Mouse (Mus musculus): ENCODE results near the gene Poc1b. TPM values are rescaled to one million over a fixed set of nuclear protein-coding genes. Genes with fewer than 3 reads are reported as not detected.

Poc1b gene
- 1 to 10 TPM; 3.5 to 4.0 TPM for total RNA-seq (2021)
- long read RNA-seq, experiment 1 = 0 reads
- long read RNA-seq, experiment 2, partial matches to known transcripts = 0 of 2 reads
- long read RNA-seq, experiment 2, other reads (novel, unspliced or antisense) = 1 of 2 reads

DNA sequence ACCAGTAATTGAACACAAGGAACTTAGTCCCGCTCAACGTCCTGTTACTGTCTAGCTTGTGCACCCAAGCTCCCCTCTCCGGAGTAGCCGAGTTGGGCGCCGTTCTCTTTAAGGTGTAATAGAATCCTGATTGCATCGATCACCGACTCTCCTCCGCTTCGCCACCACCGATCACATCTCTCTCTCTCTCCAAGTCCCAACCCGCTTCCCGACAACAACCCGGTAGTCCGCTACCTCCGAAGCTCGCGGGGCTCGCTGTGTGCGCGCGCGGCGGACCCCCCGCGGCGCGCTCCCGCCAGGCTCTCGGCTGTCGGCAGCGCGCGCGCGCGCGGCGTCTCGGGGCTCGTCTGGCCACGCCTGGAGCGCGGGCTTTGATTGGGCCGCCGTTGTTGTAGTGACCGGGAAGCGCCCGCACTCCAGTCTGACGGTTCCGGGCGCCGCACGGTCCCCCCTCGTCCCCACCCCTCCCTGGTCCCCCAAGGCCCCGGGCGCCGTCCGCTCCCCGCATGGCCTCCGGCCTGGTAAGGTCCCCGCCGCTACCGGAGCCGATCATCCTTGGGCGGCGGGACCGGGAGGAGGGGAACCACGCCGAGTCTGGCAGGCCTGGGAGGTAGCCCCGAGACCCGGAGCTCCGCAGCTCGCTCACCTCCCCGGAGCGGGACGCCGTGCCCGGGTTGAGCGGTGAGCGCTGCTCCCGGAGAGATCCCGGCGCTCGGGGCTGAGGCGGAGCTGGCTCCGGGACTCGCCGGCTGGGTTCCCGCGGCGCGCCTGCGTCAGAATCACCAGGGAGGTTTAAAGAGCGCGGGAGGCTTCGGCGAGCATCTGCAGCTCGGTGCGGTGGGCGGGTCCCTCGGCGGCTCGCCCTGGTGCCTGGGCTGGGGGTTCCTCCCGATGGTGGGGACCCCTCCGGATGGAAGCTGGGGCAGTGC is at the start of gene Poc1b:
Poc1b (plus strand) TSS at position 334 of the 929 bp plus-strand sequence.
- DNase-seq = peak; percentile 85

DNA sequence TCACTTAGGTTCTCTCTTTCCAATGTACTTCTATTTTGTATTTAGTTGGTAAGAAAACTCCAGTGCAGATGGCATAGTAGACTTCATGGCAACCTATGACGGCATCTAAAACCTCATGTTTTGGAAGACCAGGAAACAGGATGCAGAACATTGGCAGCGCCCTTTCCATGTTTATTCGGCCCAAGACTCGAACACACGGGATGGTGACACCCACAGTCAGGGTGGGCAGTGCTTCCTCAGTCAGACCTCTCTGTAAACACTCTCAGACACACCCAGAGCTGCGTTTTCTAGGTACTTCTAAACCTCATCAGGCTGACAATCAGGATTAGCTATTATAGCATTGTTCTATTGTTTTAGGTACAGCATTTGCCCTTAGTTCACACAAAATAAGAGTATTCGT is 46.2 kb upstream of the Poc1b start:
- no peak for DNase-seq

DNA sequence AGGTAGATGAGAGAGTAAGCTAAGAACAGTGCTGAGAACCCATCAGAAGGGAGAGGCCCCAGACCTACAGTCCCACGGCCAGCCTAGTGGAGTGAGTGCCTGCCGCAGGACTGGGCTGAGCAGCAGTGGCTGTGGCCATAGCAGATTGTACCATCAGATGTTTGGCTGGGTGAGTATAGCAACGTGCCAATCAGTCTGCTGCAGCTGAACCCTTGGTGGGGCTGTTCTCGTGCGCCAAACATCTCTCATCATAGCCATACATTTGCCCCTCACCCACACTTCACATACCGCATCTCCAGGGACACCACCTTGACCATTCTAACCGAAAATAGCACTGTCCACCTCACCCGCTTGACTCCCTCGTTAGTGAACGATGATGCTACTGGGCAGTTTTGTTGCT is 45.4 kb upstream of the Poc1b start:
- DNase-seq = no peak

DNA sequence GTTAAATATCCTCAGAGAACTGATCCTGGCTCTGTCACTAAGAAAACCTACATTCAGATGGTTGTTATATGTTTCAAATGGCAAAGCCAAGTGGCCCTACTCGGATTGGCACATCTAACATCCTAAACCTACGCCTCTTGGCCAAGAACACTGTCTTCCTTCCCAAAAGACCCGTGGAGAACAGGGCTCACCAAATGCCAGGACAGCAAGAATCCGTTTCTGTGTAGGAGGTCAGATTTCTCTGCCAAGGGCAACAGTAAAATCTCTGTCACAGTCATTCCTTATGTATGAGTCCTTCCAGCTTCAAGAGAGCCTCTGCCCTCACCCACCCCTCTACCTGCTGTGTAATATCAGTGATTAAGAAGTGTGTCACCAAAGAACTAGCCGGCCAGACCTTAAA is 44.3 kb upstream of the Poc1b start:
- no peak for DNase-seq

DNA sequence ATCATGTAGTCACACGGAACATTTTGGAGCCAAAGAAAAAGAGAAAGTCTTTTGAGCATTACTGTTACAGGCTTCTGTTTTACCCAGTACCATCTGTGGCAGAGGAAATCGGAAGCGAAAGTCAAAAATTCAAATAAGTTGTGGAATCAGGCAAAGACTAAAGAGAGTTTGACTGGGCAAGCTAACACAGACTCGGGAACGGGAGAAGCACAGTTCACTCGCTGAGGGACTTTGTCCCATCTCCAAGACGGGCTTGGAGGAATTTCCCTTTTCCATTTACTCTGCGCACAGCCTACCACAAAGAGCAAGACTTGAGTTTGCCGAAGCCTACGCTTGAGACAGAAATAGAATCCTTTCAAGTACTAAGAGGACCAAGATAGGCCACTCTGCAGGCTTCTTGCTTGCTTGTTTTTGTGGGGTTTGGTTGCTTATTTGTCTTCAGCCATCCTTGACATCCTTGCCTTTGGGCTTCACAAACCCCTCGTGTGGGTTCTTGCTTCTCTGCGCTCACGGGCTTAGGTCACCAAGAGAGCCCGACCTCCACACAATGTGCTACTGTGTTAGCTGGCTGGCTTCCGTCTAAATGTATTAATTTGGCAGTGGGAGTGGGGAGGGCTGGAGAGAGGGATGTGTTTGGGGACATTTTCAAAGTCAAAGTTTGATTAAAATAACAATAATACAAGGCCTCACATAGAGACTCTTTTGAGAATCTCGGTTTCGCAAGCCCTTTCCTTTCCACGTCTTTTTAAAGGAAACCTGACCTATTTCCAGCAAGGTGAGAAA is 30.5 kb upstream of the Poc1b start:
- no peak for DNase-seq

DNA sequence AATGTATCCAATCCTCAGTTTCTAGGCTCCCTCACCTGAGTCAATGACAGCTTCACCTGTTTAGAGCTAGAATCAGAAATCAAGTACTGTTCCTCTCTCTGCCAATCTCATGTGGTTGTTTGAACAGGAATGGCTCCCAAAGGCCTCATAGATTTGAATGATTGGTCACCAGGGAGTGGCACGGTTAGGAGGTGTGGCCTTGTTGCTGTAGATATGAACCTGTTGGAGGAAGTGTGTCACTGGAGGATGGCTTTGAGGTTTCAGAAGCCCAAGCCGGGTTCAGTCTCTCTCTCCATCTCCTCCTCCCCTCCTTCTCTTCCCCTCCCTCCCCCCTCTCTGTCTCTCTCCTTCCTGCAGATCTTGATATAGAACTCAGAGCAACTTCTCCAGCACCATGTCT is 28.2 kb upstream of the Poc1b start:
- DNase-seq = no peak

DNA sequence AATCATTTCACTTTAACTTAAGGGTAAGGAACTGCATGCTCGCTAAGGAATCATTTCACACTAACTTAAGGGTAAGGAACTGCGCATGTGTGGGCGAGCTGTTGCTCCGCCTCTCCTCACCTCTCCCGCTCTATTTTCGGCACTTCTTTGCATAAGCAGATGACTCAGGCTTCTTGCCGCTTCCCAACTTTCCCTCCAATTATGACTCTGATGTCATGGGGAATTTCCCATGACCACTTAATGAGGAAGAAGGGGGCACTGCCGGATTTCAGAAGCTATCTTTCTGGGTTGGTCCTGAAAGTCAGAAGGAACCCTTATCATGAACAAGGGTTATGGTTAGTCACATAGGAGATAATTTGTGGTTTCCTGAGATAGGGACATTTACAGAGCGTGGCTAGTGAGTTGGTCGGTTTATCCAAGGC is 25.3 kb upstream of the Poc1b start:
- no peak for DNase-seq

DNA sequence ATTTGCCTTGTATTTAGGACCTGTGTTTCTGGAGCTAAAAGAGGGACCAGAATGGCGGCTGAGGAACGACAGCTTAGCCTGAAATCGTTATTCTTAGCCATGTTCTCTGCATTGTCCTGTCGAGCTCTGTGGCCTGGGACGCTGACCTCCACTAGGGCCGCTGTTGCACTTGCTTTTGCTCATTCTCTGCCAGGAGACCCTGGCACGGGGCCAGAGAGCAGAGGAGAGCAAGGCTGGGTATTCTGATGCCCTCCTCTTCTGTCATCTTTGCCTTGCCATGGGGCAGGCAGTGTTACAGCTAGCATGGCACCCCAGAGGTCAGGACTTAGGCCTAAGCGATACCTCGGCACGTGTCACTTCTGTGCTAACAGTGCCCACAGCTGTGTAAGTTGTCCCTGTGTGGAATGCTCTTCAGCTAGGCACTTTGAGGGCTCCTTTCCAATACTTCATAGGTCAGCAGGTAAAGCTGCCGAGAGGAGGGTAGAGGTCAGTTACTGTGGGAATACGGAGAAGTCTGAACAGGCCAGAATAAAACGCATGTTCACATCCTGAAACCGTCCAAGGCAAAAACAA is 23.3 kb upstream of the Poc1b start:
- DNase-seq = no peak

DNA sequence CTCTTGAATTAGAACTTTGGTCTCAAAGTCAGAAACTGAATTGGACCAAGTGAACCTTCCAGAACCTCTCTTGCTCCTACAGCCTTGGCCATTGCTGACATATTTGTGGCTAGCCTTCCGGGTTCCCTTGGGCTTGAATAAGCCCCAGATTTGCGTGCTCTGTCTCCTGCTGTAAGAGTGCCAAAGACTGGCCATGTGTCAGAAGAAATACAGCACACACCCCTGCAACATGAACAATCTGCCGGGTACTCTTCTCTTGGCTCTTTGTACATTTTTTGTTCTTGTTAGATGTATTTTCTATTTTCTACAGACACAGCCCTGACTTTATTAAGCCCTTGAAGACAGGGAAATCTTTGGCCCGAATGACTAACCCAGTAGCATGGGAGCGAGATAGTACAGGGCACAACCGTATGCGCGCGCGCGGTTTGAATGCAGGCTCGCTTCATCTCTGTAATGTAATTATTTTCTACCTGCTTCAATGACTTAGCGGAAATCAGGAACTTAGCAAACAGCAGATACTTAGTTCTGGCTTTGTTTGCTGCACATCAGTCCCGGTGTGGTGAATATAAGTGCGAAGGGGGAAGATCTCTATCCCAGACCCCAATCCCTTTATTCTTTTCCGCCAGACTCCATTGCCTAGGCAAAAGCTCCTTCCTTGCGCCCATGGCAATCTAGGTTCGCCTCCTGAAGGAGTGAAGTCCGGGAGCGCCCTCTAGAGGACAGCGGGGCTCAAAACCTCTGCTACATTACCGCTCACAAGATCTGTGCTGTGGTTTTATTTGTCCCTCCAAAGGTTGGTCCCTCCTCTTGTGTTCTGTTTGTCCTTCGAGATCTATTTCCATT is 22.2 kb upstream of the Poc1b start:
- peak; percentile 63 for DNase-seq

DNA sequence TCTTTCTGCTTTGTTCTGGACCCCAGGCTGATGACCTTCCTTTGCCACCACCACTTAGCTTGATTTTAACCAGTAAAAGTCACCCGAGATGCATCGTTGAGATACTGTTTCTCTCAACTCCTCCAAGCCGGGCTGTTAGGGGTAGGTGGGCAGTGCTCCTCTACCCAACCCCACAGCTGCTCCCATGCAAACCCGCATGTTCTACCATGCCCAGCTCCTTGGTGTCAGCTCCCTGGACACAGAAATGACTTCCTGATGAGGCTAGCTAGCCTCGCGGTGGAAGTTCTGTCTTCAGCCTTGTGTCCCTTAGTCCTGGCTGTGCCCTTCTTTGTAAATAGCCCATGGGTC is 21.6 kb upstream of the Poc1b start:
- no peak for DNase-seq

DNA sequence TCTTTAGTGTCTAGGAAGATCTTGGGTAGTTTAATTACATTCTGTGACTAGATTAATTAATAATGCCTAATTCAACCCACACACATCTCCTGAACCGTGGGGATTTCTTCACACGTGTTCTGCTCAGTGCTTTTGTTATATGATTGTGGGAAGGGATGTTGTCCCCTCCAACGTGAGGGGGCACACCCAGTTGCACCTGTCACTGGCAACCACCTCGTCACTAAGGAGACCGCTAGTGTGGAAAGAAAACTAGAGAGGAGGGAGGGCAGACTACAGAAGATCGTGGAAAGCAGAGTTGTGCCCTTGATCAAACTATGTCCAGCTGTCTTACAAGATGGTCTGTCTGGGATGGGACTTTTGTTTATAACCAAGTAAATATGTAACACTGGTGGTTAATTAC is 20.8 kb upstream of the Poc1b start:
- DNase-seq = no peak

DNA sequence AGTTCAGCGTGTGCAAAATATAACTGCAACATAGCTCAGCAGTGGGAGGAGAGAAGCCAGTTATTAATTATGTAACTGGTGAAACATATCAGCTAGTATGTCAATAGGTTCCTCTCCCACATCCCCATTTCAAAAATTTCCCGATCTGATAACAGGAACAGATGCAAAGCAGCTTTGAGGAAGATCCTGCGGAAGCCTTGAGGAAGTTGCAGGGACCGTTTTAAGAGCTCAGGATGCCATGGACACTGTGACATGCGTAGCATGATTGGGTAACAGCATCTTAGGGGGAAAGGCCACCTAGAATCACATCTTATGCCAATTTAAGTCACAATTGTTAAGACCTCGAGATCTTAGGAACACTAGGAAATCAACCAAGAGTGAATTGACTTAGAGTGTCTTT is 16.9 kb upstream of the Poc1b start:
- no peak for DNase-seq

DNA sequence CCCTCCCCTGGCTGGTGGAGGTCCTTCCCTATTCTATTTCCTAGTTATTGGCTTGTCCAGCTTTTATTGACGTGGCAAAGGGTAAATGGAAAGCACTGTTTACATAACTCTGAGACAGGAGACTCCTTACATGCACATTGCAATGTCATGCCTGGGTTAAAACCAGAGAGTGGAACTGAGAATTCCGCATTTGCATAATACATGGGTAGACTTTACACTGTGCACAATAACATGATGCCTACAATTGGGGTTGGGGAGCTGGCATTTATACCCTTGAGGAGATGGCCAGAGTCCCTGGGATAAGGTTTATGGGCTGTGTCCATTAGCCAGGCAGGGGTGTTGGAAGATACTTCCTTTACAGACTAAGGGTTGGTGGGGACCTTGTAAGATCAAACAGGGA is 13.5 kb upstream of the Poc1b start:
- no peak for DNase-seq

DNA sequence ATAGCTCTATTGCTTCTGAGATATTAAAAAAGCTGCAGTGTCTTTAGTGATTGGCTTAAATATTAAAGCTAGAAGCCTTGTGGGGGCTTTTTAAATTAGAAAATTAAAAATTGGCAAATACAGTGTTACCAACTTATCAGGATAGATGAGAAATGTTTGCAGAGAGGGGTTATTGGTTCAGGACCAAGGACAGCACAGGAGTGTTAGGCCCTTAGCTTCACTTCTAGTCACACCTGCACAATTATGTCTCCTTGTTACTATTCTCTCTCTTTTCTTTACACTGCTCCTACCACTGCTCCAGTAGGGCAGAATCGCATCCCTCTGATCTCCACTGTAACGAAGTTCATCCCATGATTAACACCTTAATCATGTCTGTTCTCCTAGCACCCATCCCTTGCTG is 11.7 kb upstream of the Poc1b start:
- no peak for DNase-seq

DNA sequence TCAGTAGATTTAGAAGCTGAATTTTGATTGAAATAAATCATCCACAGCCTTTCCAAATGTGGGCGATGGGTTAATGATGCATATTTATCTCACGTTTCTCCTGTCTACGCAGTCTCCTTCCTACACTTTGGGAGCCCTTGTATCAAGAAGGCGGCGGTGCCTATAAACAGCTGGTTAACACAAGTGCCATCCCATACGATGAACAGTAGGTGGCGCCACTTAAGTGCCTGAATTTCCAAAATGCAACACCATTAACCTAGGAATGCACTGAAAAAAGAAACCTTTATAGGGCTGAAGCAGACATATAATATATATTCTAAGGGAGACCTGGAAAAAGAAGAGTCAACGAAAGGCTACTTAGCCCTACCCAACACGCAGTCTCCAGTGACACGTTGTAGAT is 9.5 kb upstream of the Poc1b start:
- DNase-seq = no peak

DNA sequence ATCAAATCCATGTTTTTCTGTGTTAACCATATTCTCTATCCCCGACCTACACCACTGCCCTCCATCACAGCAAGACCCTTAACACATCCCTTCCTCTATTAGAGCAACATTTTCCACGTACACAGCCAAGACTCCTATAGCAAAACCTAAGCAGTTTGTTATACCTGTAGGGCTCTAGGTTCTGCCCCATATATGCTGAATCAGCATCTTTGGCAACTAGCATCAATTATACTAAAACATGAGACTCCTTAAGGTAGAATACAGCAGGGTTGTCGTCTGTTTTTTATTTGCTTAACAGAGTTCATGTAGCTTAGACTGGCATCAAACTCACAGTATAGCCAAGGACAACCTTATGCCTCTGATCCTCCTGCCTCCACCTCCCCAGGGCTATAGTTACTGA is 1.3 kb upstream of the Poc1b start:
- DNase-seq = no peak

DNA sequence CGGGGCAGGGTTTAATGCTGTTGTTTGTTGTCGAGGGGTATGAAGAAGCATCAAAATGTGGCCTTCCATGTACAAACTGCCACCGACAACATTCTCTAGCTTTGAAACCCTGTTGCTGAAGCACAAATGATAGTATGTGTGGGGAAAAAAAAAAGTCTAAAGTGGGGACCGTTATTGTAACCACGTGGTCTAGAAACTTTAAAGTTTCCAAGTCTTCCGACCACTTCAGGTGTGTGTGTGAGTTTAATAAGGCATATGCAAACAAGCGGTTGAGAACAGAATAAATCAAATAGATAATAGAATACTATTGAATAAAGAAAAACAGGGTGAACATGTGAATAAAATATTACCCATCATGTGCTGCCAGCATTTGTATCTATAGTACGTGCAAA is 529 bp upstream of the Poc1b start:
- DNase-seq = no peak

DNA sequence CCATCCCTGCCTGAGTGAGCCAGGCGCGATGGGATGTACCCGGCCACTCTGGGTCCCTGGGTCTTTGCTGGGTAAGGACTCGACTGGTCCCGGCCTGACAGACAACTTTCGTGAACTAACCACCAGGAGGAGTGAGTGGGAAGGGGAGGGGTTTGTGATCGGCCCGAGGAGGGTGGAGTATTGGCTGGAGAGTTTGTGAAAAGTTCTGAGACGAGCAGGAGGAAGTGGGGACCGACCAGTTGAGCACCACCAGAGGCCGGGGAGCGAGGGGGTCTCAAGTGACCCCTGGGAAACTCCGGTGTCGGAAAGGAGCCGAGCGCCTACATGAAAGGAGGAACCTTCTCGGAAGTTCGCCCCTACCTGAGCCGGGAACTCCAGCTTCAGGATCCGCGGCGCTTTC is 1.1 kb downstream of the Poc1b start, which contains the start of gene Galnt4:
Galnt4 (plus strand) TSS at position 196 of the 400 bp plus-strand sequence.
- DNase-seq = peak; percentile 81

DNA sequence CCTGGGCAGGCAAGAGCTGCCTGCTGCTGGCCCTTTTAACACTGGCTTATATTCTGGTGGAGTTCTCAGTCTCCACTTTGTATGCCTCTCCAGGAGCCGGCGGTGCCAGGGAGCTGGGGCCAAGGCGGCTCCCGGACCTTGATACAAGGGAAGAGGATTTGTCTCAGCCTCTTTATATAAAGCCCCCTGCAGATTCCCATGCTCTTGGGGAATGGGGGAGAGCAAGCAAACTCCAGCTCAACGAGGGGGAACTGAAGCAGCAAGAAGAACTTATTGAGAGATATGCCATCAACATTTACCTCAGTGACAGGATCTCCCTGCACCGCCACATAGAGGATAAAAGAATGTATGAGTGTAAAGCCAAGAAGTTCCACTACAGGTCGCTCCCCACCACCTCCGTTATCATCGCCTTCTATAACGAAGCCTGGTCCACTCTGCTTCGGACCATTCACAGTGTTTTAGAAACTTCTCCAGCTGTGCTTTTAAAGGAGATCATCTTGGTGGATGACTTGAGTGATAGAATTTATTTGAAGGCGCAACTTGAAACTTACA is 1.7 kb downstream of the Poc1b start:
- DNase-seq = no peak

DNA sequence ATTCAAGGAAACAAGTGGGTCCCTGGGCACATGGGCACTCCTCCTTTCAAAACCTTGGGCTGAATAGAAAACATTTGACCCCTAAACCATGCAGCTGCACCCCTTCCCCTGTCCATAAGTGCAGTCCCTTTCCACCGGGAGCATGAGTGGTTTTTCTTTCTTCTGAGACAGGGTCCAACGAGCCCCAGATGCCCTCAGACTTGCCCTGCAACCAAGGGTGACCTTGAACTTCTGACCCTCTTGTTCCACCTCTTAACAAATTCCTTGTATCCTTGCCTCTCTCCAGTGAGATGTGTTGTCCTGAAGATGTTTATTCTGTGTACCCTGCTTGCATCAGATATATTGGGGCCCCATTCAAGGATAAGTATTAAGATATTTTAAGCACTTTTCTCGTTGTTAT is 6.7 kb downstream of the Poc1b start:
- no peak for DNase-seq

DNA sequence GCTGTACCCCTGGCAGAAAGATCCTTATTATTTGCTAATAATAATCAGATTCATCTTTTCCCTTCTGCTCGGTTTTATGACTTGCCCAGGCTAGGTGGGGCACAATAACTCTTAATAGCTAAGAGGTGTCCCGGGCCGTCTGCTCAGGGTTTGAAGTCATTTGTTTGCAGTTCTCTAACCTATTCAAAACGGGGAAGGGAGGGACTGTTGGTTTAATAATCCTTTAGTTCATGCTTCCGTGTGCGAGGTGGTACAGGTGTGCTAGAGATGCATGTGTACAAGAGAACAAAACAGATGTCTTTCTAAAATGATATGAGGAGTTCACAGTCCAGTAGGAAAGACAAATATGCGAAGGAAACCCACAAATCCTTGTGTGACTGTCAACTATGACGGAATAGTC is 7.5 kb downstream of the Poc1b start:
- no peak for DNase-seq

Data from gastrocnemius, postnatal 25 days (tissue).